Mouse (Mus musculus): ENCODE measurements around the gene Vangl2.

GRCm38 (mm10) chr1:172025201-172025904 lies 2.9 kb downstream of the Vangl2 start:
- TF ChIP-seq POLR2A (IDR thresholded peaks at IDR 0.05; ENCODE audit: borderline replicate concordance, insufficient read depth, low read length) (no peak), CTCF (IDR thresholded peaks at IDR 0.05; ENCODE audit: borderline replicate concordance, insufficient read depth, low read depth, low read length) (no peak)

All from cerebellum, adult 2 months (tissue).